Mouse (Mus musculus): Measurements from ENCODE around the gene Nat10. TPM values are rescaled to one million over a fixed set of nuclear protein-coding genes. Genes with fewer than 3 reads are reported as not detected.
A peak's percentile ranks its signal among the peaks of the same experiment; 100 is the strongest.

Gene Nat10
- polyA plus RNA-seq, 1 experiment from 2014 or later = 26.9 TPM

DNA sequence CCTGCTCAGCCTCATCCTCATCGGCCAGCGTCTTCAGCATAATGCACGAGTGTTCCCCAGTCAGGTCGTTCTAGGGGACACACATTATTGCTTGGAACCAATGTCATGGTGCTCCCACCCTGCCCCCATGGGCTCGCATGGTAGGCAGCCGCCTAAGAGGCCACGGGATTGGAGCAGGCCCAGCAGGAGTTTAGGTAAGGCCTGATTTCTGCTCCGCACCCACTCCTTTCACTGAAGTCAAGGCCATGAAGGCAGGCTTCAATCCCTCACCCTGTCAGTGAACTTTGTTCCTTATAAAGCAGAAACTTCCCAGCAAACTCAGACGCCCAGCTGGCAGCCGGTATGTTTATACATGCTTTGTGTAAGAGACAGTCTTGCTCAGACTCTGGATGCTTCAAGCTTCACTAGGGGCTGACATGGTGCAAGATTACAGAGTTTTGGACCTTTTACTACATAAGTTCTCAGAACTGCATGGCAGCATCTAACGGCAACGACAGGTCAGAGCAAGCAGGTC is 33.0 kb downstream of the Nat10 start:
- WGBS = 90% methylated on average over 12 of the region's 12 CpGs
- ATAC-seq = no peak

GRCm38 (mm10) chr2:103724521-103724920 is 36.5 kb downstream of the Nat10 start:
- no peak for ATAC-seq
- Histone ChIP-seq H3K9me3 (ENCODE audit: control insufficient read depth, low read length) (no peaks in the 10 kb centered on the region), H3K27me3 (replicated peaks; ENCODE audit: control insufficient read depth, insufficient read depth, low read length) (no peaks in the 10 kb centered on the region), H3K4me1 (replicated peaks; ENCODE audit: control insufficient read depth, insufficient read depth, low read length) (no peaks in the 10 kb centered on the region), H3K4me2 (ENCODE audit: low read length) (no peak overlapping the region), H3K27ac (ENCODE audit: low read length) (no peak overlapping the region), H3K4me3 (replicated peaks; ENCODE audit: low read length) (no peak overlapping the region), H3K9ac (replicated peaks; ENCODE audit: low read depth, low read length) (no peak overlapping the region), H3K36me3 (ENCODE audit: control insufficient read depth, insufficient read depth) (peaks cover 10% of the 10 kb centered on the region)
- 92% methylated on average over 2 of the region's 2 CpGs for WGBS

More for the DNA sequence above, 33.0 kb downstream of the Nat10 start:
- no peaks in the 10 kb centered on the region for H3K27me3 ChIP-seq (replicated peaks; ENCODE audit: control insufficient read depth, insufficient read depth, low read length)
- no peaks in the 10 kb centered on the region for H3K4me1 ChIP-seq (replicated peaks; ENCODE audit: control insufficient read depth, insufficient read depth, low read length)
- no peak overlapping the region for H3K9ac ChIP-seq (replicated peaks; ENCODE audit: low read depth, low read length)
- H3K27ac ChIP-seq (ENCODE audit: low read length) = no peak overlapping the region
- no peaks in the 10 kb centered on the region for H3K9me3 ChIP-seq (ENCODE audit: control insufficient read depth, low read length)
- H3K36me3 ChIP-seq (ENCODE audit: control insufficient read depth, insufficient read depth) = peaks cover 7% of the 10 kb centered on the region
- no peak overlapping the region for H3K4me2 ChIP-seq (ENCODE audit: low read length)
- no peak overlapping the region for H3K4me3 ChIP-seq (replicated peaks; ENCODE audit: low read length)

GRCm38 (mm10) chr2:103719292-103719646 is 41.8 kb downstream of the Nat10 start:
- 0 out of 2 replicates have a peak, but pooled peaks have one; percentile 21 for ATAC-seq
- WGBS = 92% methylated on average over 7 of the region's 7 CpGs
- Histone ChIP-seq H3K36me3 (ENCODE audit: control insufficient read depth, insufficient read depth) (peaks cover 8% of the 10 kb centered on the region), H3K4me3 (replicated peaks; ENCODE audit: low read length) (no peak overlapping the region), H3K9me3 (ENCODE audit: control insufficient read depth, low read length) (no peaks in the 10 kb centered on the region), H3K9ac (replicated peaks; ENCODE audit: low read depth, low read length) (no peak overlapping the region), H3K27ac (ENCODE audit: low read length) (no peak overlapping the region), H3K27me3 (replicated peaks; ENCODE audit: control insufficient read depth, insufficient read depth, low read length) (no peaks in the 10 kb centered on the region), H3K4me2 (ENCODE audit: low read length) (no peak overlapping the region), H3K4me1 (replicated peaks; ENCODE audit: control insufficient read depth, insufficient read depth, low read length) (no peaks in the 10 kb centered on the region)

DNA sequence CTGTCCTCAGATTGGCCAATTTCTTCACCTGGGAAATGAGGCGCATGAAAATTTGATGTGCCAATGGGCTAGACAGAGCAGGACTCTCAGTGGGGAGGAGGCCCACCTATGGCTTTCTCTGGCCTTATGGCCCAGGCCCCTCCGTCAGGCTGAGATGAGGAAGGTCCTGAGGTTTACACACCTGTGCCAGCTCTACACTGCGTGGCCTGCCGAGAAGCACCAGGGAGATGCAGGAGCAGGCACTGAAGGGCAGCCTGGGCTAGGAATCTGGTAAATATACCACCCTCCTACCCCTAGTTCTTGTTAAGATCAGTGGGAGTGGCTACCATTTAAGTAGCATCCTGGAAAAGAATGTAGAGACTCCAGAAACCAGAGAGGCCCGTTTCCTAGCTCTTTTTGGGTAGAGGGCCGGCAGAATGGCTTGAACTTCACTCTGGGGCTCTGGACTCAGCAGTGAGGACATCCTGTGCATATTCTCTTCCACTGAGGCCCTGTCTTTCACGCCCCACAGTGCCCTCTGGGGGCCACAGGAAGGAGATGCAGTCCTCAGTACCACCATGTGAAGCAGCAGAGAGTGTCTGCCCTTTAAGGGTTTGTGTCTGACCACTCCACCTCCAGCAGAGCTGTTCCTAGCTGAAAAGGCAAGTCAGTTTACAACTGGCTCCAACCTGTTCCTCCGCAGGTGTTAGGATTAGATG is 42.3 kb downstream of the Nat10 start:
- 56% methylated on average over 8 of the region's 8 CpGs for WGBS

GRCm38 (mm10) chr2:103714412-103714811 is 46.7 kb downstream of the Nat10 start:
- no peak overlapping the region for H3K9ac ChIP-seq (replicated peaks; ENCODE audit: low read depth, low read length)
- no peaks in the 10 kb centered on the region for H3K9me3 ChIP-seq (ENCODE audit: control insufficient read depth, low read length)
- H3K36me3 ChIP-seq (ENCODE audit: control insufficient read depth, insufficient read depth) = no peaks in the 10 kb centered on the region
- no peaks in the 10 kb centered on the region for H3K4me1 ChIP-seq (replicated peaks; ENCODE audit: control insufficient read depth, insufficient read depth, low read length)
- no peak overlapping the region for H3K27ac ChIP-seq (ENCODE audit: low read length)
- H3K27me3 ChIP-seq (replicated peaks; ENCODE audit: control insufficient read depth, insufficient read depth, low read length) = no peaks in the 10 kb centered on the region
- 63% methylated on average over 4 of the region's 4 CpGs for whole genome bisulfite sequencing
- H3K4me3 ChIP-seq (replicated peaks; ENCODE audit: low read length) = no peak overlapping the region
- no peak overlapping the region for H3K4me2 ChIP-seq (ENCODE audit: low read length)
- no peak for ATAC-seq

More for the DNA sequence above, 42.3 kb downstream of the Nat10 start:
- H3K36me3 ChIP-seq (ENCODE audit: control insufficient read depth, insufficient read depth) = peaks cover 8% of the 10 kb centered on the region
- H3K27me3 ChIP-seq (replicated peaks; ENCODE audit: control insufficient read depth, insufficient read depth, low read length) = no peaks in the 10 kb centered on the region
- no peak overlapping the region for H3K27ac ChIP-seq (ENCODE audit: low read length)
- peak; percentile 87 for ATAC-seq
- no peak overlapping the region for H3K9ac ChIP-seq (replicated peaks; ENCODE audit: low read depth, low read length)
- no peak overlapping the region for H3K4me2 ChIP-seq (ENCODE audit: low read length)
- H3K4me3 ChIP-seq (replicated peaks; ENCODE audit: low read length) = no peak overlapping the region
- H3K9me3 ChIP-seq (ENCODE audit: control insufficient read depth, low read length) = no peaks in the 10 kb centered on the region
- no peaks in the 10 kb centered on the region for H3K4me1 ChIP-seq (replicated peaks; ENCODE audit: control insufficient read depth, insufficient read depth, low read length)

- no peak overlapping the region for H3K4me3 ChIP-seq (replicated peaks; ENCODE audit: low read length)
- no peak overlapping the region for H3K27ac ChIP-seq (ENCODE audit: low read length)
- no peaks in the 10 kb centered on the region for H3K4me1 ChIP-seq (replicated peaks; ENCODE audit: control insufficient read depth, insufficient read depth, low read length)
- no peak overlapping the region for H3K9ac ChIP-seq (replicated peaks; ENCODE audit: low read depth, low read length)
- WGBS = 91% methylated on average over 7 of the region's 7 CpGs
- no peaks in the 10 kb centered on the region for H3K36me3 ChIP-seq (ENCODE audit: control insufficient read depth, insufficient read depth)
- no peak overlapping the region for H3K4me2 ChIP-seq (ENCODE audit: low read length)
- no peak for ATAC-seq
- no peaks in the 10 kb centered on the region for H3K27me3 ChIP-seq (replicated peaks; ENCODE audit: control insufficient read depth, insufficient read depth, low read length)
- no peaks in the 10 kb centered on the region for H3K9me3 ChIP-seq (ENCODE audit: control insufficient read depth, low read length)
These were observed 47.2 kb downstream of the Nat10 start for GRCm38 (mm10) chr2:103713831-103714230.

- Histone ChIP-seq H3K9ac (replicated peaks; ENCODE audit: low read depth, low read length) (no peak overlapping the region), H3K4me1 (replicated peaks; ENCODE audit: control insufficient read depth, insufficient read depth, low read length) (peaks cover 9% of the 10 kb centered on the region), H3K36me3 (ENCODE audit: control insufficient read depth, insufficient read depth) (no peaks in the 10 kb centered on the region), H3K4me2 (ENCODE audit: low read length) (no peak overlapping the region), H3K9me3 (ENCODE audit: control insufficient read depth, low read length) (no peaks in the 10 kb centered on the region), H3K4me3 (replicated peaks; ENCODE audit: low read length) (no peak overlapping the region), H3K27ac (ENCODE audit: low read length) (no peak overlapping the region), H3K27me3 (replicated peaks; ENCODE audit: control insufficient read depth, insufficient read depth, low read length) (no peaks in the 10 kb centered on the region)
- 94% methylated on average over 7 of the region's 7 CpGs for WGBS
- no peak for ATAC-seq
These were observed 50.2 kb downstream of the Nat10 start for GRCm38 (mm10) chr2:103710849-103711248.

DNA sequence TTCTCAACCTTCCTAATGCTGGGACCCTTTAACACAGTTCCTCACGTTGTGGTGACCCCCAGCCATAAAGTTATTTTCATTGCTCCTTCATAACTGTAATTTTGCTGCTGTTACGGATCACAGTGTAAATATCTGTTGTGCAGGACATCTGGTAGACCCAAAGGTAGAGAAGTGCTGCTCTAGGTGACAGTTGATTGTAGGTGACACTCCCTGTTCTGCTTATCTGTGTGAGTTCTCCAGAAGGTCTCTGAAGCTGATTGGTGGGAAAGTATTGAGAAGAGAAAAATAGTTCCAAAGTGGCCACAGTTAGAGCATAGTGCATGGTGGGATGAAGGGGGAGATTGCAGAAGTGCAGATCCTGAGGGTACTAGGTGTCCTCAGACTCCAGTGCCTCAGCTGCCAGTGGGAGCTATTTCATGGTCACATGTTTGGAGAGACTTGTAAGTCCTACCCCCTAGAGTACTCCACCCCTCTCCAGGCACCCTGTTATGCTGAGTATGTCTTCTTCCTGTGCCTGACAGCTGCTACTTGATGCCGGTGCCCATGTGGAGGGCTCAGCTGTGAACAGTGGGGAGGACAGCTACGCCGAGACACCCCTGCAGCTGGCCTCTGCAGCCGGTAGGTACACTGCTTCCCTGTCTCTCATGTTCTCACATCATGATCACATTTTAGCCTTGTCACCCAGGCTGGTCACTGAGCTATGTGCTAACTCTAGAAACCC is 53.9 kb downstream of the Nat10 start:
- no peaks in the 10 kb centered on the region for H3K9me3 ChIP-seq (ENCODE audit: control insufficient read depth, low read length)
- 80% methylated on average over 6 of the region's 6 CpGs for WGBS
- ATAC-seq = no peak
- no peak overlapping the region for H3K4me2 ChIP-seq (ENCODE audit: low read length)
- H3K9ac ChIP-seq (replicated peaks; ENCODE audit: low read depth, low read length) = no peak overlapping the region
- no peak overlapping the region for H3K27ac ChIP-seq (ENCODE audit: low read length)
- no peaks in the 10 kb centered on the region for H3K36me3 ChIP-seq (ENCODE audit: control insufficient read depth, insufficient read depth)
- H3K27me3 ChIP-seq (replicated peaks; ENCODE audit: control insufficient read depth, insufficient read depth, low read length) = no peaks in the 10 kb centered on the region
- no peak overlapping the region for H3K4me3 ChIP-seq (replicated peaks; ENCODE audit: low read length)
- peaks cover 10% of the 10 kb centered on the region for H3K4me1 ChIP-seq (replicated peaks; ENCODE audit: control insufficient read depth, insufficient read depth, low read length)

GRCm38 (mm10) chr2:103706226-103706625 is 54.8 kb downstream of the Nat10 start:
- 31% methylated on average over 11 of the region's 11 CpGs for WGBS

More at GRCm38 (mm10) chr2:103706226-103706625, 54.8 kb downstream of the Nat10 start:
- Histone ChIP-seq H3K27me3 (replicated peaks; ENCODE audit: control insufficient read depth, insufficient read depth, low read length) (no peaks in the 10 kb centered on the region), H3K4me2 (ENCODE audit: low read length) (no peak overlapping the region), H3K9ac (replicated peaks; ENCODE audit: low read depth, low read length) (no peak overlapping the region), H3K36me3 (ENCODE audit: control insufficient read depth, insufficient read depth) (no peaks in the 10 kb centered on the region), H3K4me1 (replicated peaks; ENCODE audit: control insufficient read depth, insufficient read depth, low read length) (peaks cover 10% of the 10 kb centered on the region), H3K27ac (ENCODE audit: low read length) (no peak overlapping the region), H3K4me3 (replicated peaks; ENCODE audit: low read length) (no peak overlapping the region), H3K9me3 (ENCODE audit: control insufficient read depth, low read length) (no peaks in the 10 kb centered on the region)
- peak; percentile 70 for ATAC-seq

All from forebrain, embryonic 16.5 days (tissue).